Mouse (Mus musculus): ENCODE measurements around the gene 1700013H16Rik.
"Not testable (repeated sequence)": the region's sequence is repeated elsewhere in the genome, so short reads cannot be mapped to it uniquely, and the experiment has no call there.

Gene 1700013H16Rik

DNA sequence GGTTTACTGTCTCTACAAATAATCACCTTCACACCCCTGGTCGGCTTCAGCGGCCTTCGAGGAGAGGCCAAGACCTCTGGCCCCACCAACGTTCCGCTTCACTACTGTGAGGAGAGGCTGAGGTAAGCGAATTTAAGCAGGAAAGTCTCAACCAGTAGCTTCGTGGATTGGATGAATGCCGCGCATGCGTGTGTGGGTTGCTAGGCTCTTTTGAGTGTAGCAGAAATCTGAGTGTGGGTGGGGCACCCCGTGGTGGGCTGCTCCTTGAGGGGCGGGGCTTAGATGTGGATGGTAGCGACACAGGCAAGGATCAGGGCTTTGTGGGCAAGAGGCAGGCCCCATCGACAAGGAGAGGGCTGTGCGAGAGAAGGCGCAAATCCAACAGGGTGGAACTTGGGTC lies at the start of gene 1700013H16Rik:
TSS of gene 1700013H16Rik (minus strand) at position 96 of the 400 bp plus-strand sequence.
- no peak for DNase-seq

DNA sequence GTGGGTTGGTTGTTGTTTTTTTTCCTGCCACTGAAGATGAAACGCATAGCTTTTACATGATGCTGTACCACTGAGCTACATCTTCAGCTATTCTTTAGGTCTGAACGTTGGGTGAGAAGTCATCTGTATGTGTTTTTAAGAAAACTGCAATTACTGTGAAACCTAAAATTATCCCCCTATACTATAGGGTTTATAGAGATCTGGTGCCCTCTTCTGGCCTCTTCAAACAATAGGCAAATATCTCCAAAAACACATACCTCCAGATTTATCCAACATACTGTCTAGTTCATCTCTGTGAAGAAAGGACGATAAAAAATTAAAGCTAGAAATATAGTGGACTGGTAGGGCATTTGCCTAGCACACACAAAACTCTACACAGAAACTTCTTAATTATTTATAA lies 41.4 kb upstream of the 1700013H16Rik start:
- no peak for DNase-seq

DNA sequence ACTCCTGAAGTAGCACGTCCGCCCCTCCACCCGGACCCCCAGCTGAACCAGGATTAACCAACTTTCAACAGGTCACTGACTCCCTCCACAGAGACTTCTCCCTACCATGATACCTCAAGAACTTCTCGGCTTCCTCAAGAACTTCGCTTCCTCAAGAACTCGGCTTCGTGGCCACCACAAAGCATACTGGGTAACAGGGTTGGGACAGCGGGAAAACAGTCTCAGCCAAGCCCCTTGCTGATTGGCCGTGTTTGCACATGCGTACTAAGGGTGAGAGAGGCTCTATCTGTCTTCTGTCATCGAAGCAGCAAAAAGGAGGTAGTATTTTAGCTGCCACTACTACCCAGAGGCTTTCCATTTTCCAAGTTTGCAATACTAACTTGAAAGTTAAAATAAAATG lies 39.9 kb upstream of the 1700013H16Rik start, which contains the start of gene Xlr:
TSS of gene Xlr (minus strand) at position 188 of the 400 bp plus-strand sequence.
- not testable (repeated sequence) for DNase-seq

DNA sequence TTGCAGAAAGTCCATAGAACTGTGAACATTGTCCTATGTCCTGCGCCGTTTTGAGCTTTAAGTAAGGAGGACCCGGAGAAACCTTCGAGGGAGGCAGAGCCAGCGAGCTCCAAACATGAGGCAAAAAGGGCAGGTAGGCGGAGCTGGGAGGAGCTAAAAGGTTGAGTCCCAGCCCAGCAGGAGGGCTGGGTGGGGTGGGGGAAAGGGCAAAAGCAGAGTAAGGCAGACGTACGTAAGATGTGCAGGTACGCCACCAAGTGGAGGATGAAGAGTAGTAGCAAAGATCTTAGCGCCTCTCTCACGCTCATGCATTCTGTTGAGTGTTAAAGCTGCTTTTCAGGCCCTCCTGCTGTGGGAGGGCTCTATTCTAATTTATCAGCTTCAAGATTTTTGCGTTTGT lies 18.6 kb upstream of the 1700013H16Rik start, which contains the start of gene Zfp36l3:
TSS of gene Zfp36l3 (minus strand) at position 119 of the 400 bp plus-strand sequence.
- no peak for DNase-seq

DNA sequence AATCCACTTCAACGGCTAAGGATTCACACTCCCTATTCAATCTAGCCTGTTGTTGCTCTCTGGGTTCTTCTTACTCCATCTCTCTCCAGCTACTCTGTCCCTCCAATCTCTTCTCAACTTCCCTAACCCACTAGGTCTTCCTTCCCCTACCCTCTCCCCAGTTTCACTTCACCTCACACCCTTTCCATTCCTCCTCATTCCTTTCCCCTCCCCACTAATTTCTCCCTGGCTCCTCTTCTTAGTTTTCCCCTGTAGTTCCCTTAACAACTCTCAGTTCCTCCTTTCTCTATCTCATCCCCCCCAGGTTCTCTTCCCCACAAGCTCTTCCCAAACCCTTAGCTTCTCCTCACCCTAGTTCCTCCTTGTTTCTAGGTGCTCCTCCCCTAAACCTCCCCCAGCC lies 4.8 kb downstream of the 1700013H16Rik start:
- DNase-seq = no peak

DNA sequence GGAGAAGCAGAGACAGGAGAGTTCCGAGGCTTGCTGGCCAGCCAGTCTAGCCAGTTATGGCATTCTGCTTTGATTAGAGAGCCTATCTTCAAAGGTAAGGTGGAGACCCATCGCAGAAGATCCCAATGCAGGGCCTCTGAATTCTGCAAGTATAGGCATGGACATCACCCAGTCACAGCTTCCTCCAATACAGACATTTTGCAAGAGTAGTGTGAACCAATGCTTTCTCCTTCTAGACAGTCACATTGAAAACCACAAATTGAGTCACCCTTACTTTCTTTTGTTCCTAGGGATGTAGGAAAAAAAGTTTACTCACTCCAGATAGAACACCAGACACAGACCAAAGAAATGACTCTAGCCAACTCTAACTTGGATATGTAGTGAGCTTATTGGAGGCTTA lies 28.7 kb downstream of the 1700013H16Rik start:
- no peak for DNase-seq

DNA sequence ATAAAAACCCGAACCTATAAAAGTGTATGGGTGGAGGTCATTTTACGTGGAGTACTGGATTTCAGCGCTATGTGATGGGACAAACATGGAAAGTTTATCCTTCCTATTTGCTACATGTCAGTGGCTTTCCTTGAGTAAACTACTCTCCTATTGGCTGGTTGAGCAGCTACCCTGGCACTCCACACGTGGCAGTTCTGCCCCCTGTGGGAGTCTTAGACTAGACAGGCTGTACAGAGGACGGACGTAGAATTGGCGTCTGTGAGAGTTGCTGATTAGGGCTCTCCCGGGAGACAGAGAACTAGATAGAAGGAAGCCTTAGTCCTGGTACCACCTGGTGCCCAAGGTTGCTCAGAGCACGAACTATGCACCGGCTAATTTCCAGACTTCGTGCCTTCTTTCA lies 33.0 kb downstream of the 1700013H16Rik start, which contains the start of gene 4930502E18Rik:
TSS of gene 4930502E18Rik (plus strand) at position 231 of the 400 bp plus-strand sequence.
- no peak for DNase-seq

DNA sequence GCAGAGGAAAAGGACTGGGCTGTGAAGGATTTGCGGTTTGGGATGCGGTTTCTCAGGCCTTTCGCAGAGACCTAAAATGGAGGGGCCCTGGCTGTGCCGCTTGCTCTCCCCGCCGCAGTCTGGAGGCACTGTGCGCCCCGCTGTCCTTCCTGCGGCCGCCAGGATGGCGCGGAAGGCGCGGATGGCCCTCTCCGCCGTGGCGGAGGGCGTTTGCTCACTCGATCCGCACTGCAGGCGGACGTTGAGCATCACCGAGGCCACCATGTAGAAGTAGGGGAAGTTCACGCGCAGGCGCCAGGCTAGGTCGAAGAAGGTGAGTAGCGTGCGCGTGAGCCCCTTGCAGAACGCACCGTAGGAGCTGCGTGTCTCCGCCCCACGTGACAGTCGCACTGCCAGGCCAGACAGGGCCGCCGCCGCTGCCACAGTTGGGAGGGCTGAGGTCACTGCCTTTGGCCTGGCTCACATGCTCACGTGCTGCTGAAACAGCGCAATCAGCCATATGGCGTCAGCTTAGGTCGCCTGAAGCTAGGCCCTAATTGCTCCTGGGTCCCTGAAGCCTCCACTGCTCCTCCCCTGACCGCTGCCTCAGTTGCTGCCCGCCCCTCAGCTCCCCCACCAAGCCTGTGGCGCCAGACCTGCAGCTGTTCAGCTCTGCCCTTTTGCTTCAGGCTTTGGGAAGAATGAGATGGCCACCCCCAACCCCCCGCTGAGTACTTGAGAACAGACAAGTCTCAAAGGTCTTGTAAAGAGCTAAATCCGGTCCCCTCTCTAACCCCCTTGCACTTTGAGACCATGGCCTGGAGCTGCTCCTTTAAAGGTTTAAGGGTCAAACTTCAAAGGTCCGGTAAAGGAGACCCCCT lies 41.1 kb downstream of the 1700013H16Rik start:
- no peak for DNase-seq

DNA sequence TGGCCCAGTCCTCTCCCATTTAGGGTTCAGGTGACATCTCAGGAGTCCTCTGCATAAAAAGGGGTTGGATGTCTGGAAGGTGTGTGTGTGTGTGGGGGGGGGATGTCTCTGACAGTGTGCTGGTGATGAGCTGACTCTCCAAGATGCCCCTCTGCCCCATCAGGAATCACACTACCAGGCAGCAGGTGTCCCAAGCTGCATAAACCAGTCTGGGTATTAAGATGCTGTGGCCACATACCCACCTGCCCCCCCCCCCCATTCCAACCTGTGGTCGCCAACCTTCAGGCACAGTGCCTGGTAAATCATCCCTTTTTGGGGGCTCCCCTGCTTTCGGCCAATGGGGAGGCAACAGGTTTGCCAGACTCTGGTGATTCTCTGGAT lies 41.7 kb downstream of the 1700013H16Rik start:
- no peak for DNase-seq

DNA sequence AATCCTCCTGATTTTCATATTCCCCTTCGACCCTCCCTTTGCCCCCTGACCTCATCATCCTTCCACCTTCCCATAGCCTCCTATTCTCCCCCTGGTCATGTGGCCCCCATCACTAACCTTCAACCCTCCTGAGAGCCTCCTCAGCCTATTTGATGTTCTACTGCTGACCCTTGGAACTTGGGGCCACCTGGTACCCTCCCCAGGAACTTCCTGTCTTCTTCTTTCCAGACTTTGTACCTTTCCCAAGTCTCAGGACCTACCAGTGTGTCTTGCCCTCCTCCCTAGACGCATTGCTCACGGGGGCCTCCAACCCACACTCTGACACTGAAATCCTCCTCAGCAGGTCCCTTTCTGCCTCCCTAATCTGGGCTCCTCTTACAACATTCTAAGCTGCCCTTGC lies 55.0 kb downstream of the 1700013H16Rik start:
- DNase-seq = no peak

DNA sequence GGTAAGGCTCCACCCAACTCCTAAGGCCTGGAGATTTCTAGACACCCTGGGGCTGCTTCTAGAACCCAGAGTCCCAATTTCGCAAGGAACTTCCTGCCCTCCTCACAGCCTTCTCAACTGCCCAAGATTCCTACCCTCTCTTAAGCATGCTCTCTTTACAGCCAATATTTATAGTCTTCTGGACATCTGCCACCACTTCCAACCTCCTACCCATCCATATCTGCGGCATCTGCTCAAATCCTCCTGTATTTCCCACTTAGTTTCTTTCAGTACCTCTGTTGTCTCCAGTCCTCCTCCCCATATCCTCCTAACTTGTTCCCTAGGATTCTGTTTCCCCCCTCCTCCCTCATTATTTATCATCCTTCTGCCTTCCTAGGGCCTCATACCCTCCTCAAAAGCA lies 58.4 kb downstream of the 1700013H16Rik start:
- no peak for DNase-seq

DNA sequence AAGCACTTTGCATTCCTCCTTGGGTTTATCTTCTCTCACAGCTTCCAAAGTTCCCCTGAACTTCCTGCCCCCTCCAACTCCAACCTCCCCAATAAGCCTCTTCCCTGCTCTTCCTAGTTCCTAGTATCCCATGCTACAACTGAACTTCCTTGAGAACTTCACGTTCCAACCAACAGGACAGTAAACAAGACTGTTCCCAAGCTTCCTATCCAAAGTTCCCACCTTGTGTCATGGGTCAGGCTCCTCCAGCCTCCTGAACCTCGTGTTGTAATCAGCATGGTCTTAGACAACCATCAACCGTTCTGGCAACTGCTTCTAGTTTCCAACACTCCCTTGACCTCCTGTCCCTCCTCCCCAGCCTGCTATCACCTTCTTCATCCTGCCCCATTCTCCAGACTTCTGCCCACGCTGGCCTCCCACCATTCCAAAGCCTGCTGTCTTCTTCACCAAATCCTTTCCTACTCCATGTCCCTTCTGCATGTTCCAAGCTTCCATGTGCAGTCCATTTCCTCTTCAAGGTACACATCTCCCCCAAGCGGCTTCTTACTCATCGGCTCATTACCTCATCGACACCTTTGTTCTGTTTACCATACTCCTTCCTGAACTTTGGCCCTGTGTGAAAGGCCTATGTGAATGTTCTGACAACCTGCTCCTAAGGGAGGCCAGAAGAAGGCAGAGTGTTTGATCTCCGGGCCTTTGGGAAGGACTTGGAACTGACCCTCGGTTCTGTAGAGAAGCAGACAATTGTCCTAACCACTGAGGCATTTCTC lies 63.4 kb downstream of the 1700013H16Rik start:
- no peak for DNase-seq

DNA sequence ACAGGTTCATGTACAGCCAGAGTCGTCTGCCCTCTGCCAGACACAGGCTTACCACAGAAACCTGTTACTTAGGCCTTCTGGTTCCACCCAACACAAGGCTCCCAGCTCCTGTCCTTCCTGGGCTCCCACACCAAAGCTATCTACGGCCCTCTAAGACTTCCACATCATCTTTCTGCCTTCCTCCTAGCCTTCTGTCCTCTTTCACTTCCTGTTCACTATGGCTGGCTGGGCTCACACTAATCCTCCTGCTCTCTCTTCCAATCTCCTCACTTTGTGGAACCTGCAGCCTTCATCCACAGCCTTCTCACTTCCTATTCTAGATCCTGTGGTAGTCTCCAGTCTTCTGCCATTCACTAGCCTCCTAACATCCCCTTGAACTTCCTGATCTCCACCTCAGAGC lies 64.5 kb downstream of the 1700013H16Rik start:
- no peak for DNase-seq

Data from spleen, adult 18-20 months (tissue).